ENCODE assay signal across 12 mouse cellular contexts in the genomic region with DNA sequence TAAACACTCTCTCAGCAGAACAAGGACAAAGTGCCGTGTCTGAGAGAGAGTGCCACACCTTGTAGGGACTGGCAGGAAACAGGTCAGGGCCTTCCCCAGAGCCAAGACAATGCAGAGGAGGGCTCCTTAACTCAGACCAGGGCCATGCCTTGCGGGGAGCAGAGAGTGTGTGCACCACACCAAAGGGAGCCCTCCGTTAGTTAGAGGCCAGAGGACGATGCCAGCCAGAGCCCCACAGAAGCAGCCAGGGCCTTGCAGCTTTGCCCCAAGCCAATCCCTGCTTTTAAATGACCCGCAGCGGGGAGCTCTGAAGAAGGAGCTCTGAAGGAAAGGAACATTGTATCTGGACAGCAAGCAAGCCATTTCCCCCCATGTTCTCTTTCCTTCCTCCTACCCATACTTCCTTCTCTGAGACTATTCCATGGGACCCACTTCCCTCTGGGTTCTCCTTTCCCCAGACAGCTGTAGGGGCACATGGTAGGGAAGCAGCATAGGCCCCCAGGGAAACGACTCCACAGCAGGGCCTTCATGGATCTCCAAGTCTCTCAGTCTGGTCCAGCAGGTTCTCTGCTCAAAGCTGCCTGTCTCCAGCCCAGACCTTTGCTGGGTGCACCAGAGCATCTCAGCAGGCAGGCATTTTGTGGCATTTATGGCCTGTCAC. TPM values are rescaled to one million over a fixed set of nuclear protein-coding genes. Genes with fewer than 3 reads are reported as not detected.
DNase-seq lines count a peak whose midpoint lies in the region; ATAC-seq and TF ChIP-seq lines count a peak whose summit lies in the region.
"Had no signal": no experiment of that assay in that cellular context is flagged by ENCODE, and none has a peak within 500 bp of the region (broad histone marks: within the 10 kb centered on the region; RNA-seq: fewer than 3 reads in every experiment).

No protein-coding gene starts in this region.

- no peak overlapping the region for H3K4me3 ChIP-seq in forebrain, embryonic 12.5 days (replicated peaks)
- no peak overlapping the region for H3K4me3 ChIP-seq in forebrain, embryonic 16.5 days (replicated peaks; ENCODE audit: low read length)
- no peak overlapping the region for H3K4me3 ChIP-seq in kidney, postnatal 0 days (replicated peaks; ENCODE audit: low read depth, low read length)
- no peak overlapping the region for H3K4me3 ChIP-seq in kidney, adult 2 months (ENCODE audit: insufficient read depth, low read depth, low read length)
- no peak overlapping the region for H3K4me3 ChIP-seq in hindbrain, embryonic 14.5 days (replicated peaks; ENCODE audit: low read length)
- no peak overlapping the region for H3K4me3 ChIP-seq in myocyte
- H3K4me3 ChIP-seq: liver, embryonic 13.5 days; neural tube, embryonic 12.5 days had no signal

- WGBS in forebrain, embryonic 12.5 days, result 88% methylated on average over 7 of the region's 7 CpGs
- WGBS in forebrain, embryonic 16.5 days, result 77% methylated on average over 7 of the region's 7 CpGs
- 83% methylated on average over 7 of the region's 7 CpGs for WGBS in kidney, postnatal 0 days
- 78% methylated on average over 7 of the region's 7 CpGs for WGBS in kidney, adult 2 months
- WGBS in hindbrain, embryonic 14.5 days, result 81% methylated on average over 7 of the region's 7 CpGs

- ATAC-seq in forebrain, embryonic 12.5 days (ENCODE audit: low FRiP score), result no peak
- ATAC-seq in forebrain, embryonic 16.5 days, result no peak
- no peak for ATAC-seq in kidney, postnatal 0 days (replicated peaks; ENCODE audit: low FRiP score, low read depth)
- no peak for ATAC-seq in hindbrain, embryonic 14.5 days (ENCODE audit: low FRiP score)
- ATAC-seq in megakaryocyte, adult 5-6 weeks (ENCODE audit: poor library complexity, severe bottlenecking), result no peak

- no peaks in the 10 kb centered on the region for H3K9me3 ChIP-seq in forebrain, embryonic 12.5 days
- no peaks in the 10 kb centered on the region for H3K9me3 ChIP-seq in forebrain, embryonic 16.5 days (ENCODE audit: control insufficient read depth, low read length)
- H3K9me3 ChIP-seq in kidney, postnatal 0 days (replicated peaks; ENCODE audit: low read length), result no peaks in the 10 kb centered on the region
- no peaks in the 10 kb centered on the region for H3K9me3 ChIP-seq in hindbrain, embryonic 14.5 days (ENCODE audit: control insufficient read depth, low read length)
- H3K9me3 ChIP-seq: liver, embryonic 13.5 days; neural tube, embryonic 12.5 days had no signal

- no peaks in the 10 kb centered on the region for H3K4me1 ChIP-seq in forebrain, embryonic 12.5 days
- no peaks in the 10 kb centered on the region for H3K4me1 ChIP-seq in forebrain, embryonic 16.5 days (replicated peaks; ENCODE audit: control insufficient read depth, insufficient read depth, low read length)
- H3K4me1 ChIP-seq in kidney, postnatal 0 days (replicated peaks; ENCODE audit: insufficient read depth, low read length), result no peaks in the 10 kb centered on the region
- no peaks in the 10 kb centered on the region for H3K4me1 ChIP-seq in kidney, adult 2 months (ENCODE audit: control insufficient read depth, insufficient read depth, low read length)
- no peaks in the 10 kb centered on the region for H3K4me1 ChIP-seq in hindbrain, embryonic 14.5 days (replicated peaks; ENCODE audit: control insufficient read depth, insufficient read depth, low read length)
- H3K4me1 ChIP-seq: neural tube, embryonic 12.5 days had no signal

- H3ac ChIP-seq in myocyte (ENCODE audit: control insufficient read depth, insufficient read length), result no peak overlapping the region

- TF ChIP-seq CTCF in kidney, postnatal 0 days (IDR thresholded peaks at IDR 0.05; ENCODE audit: low read depth), result no peak
- no peak for TF ChIP-seq CTCF in kidney, adult 2 months (conservative IDR thresholded peaks at IDR 0.05; ENCODE audit: insufficient read depth, insufficient read length, low read depth, low read length)

- no peak overlapping the region for H3K9ac ChIP-seq in forebrain, embryonic 12.5 days
- no peak overlapping the region for H3K9ac ChIP-seq in forebrain, embryonic 16.5 days (replicated peaks; ENCODE audit: low read depth, low read length)
- H3K9ac ChIP-seq in kidney, postnatal 0 days (ENCODE audit: low read depth, low read length), result 0 out of 2 replicates have a peak overlapping the region, but pooled peaks have one; percentile 18
- no peak overlapping the region for H3K9ac ChIP-seq in hindbrain, embryonic 14.5 days
- H3K9ac ChIP-seq: liver, embryonic 13.5 days; neural tube, embryonic 12.5 days had no signal

- no peak overlapping the region for H3K4me2 ChIP-seq in forebrain, embryonic 12.5 days
- H3K4me2 ChIP-seq in forebrain, embryonic 16.5 days (ENCODE audit: low read length), result no peak overlapping the region
- H3K4me2 ChIP-seq in kidney, postnatal 0 days (ENCODE audit: low read length), result no peak overlapping the region
- H3K4me2 ChIP-seq in hindbrain, embryonic 14.5 days (replicated peaks), result no peak overlapping the region
- no peak overlapping the region for H3K4me2 ChIP-seq in myocyte (ENCODE audit: low read depth)
- H3K4me2 ChIP-seq: liver, embryonic 13.5 days; neural tube, embryonic 12.5 days had no signal

- no peaks in the 10 kb centered on the region for H3K27me3 ChIP-seq in forebrain, embryonic 12.5 days
- H3K27me3 ChIP-seq in forebrain, embryonic 16.5 days (replicated peaks; ENCODE audit: control insufficient read depth, insufficient read depth, low read length), result no peaks in the 10 kb centered on the region
- H3K27me3 ChIP-seq in kidney, postnatal 0 days (ENCODE audit: insufficient read depth, low read length), result no peaks in the 10 kb centered on the region
- no peaks in the 10 kb centered on the region for H3K27me3 ChIP-seq in kidney, adult 2 months (replicated peaks; ENCODE audit: control insufficient read depth, insufficient read depth, low read length)
- H3K27me3 ChIP-seq in hindbrain, embryonic 14.5 days (ENCODE audit: control insufficient read depth, insufficient read depth, low read length), result no peaks in the 10 kb centered on the region
- H3K27me3 ChIP-seq in myocyte (ENCODE audit: control insufficient read depth, insufficient read depth, insufficient read length), result no peaks in the 10 kb centered on the region
- H3K27me3 ChIP-seq: liver, embryonic 13.5 days; neural tube, embryonic 12.5 days had no signal

- no peaks in the 10 kb centered on the region for H3K79me2 ChIP-seq in myocyte (ENCODE audit: control insufficient read depth, insufficient read depth)

- peak overlapping the region; percentile 21; the same call in 1 of the 2 replicates for H3K27ac ChIP-seq in forebrain, embryonic 12.5 days
- H3K27ac ChIP-seq in forebrain, embryonic 16.5 days (ENCODE audit: low read length), result no peak overlapping the region
- no peak overlapping the region for H3K27ac ChIP-seq in kidney, postnatal 0 days
- H3K27ac ChIP-seq in kidney, adult 2 months (ENCODE audit: insufficient read depth, low read depth, low read length), result no peak overlapping the region
- peak overlapping the region; percentile 12; the same call in 1 of the 2 replicates for H3K27ac ChIP-seq in hindbrain, embryonic 14.5 days
- H3K27ac ChIP-seq: liver, embryonic 13.5 days; neural tube, embryonic 12.5 days had no signal

- no peak for TF ChIP-seq POLR2A in kidney, adult 2 months (IDR thresholded peaks at IDR 0.05; ENCODE audit: low read depth, low read length)
- TF ChIP-seq POLR2A in myocyte (IDR thresholded peaks at IDR 0.05; ENCODE audit: insufficient read length, low read depth), result no peak

- peaks cover 72% of the 10 kb centered on the region for H3K36me3 ChIP-seq in forebrain, embryonic 12.5 days (replicated peaks)
- peaks cover 36% of the 10 kb centered on the region for H3K36me3 ChIP-seq in forebrain, embryonic 16.5 days (ENCODE audit: control insufficient read depth, insufficient read depth)
- H3K36me3 ChIP-seq in kidney, postnatal 0 days (ENCODE audit: insufficient read depth, low read length), result peaks cover 67% of the 10 kb centered on the region
- H3K36me3 ChIP-seq in kidney, adult 2 months (ENCODE audit: control insufficient read depth, insufficient read depth, low read length), result peaks cover 2% of the 10 kb centered on the region; the same call in 1 of the 2 replicates
- H3K36me3 ChIP-seq in hindbrain, embryonic 14.5 days (replicated peaks; ENCODE audit: control insufficient read depth, insufficient read depth), result peaks cover 86% of the 10 kb centered on the region
- peaks cover 46% of the 10 kb centered on the region for H3K36me3 ChIP-seq in myocyte (ENCODE audit: control insufficient read depth, insufficient read depth)

- no peak for DNase-seq in kidney, postnatal 0 days (ENCODE audit: low spot score)
- DNase-seq in kidney, adult 2 months, result no peak
- DNase-seq in hindbrain, embryonic 14.5 days (ENCODE audit: low spot score), result no peak
- no peak for DNase-seq in ovary, adult 18-20 months (ENCODE audit: low spot score)
- DNase-seq: liver, embryonic 13.5 days; lung, postnatal 4 days; right cerebral cortex, adult 18-20 months had no signal

TF ChIP-seq in myocyte, 11 proteins besides CTCF, POLR2A, EP300 and RAD21:
- TF ChIP-seq POLR2AphosphoS2 (IDR thresholded peaks at IDR 0.05; ENCODE audit: insufficient read length, low read depth), result peak; percentile 17
- no peak for TF ChIP-seq MAX (IDR thresholded peaks at IDR 0.05; ENCODE audit: low read depth)

RNA-seq across cellular contexts. Expression of gene Ppif, which starts 30.2 kb away (rescaled TPM):
- 32.4 and 35.6 TPM in 2 replicates for polyA plus RNA-seq in forebrain, embryonic 12.5 days (2016; fragmentation: Nextera tagmentation; extraction: Ambion mirVana)
- polyA plus RNA-seq in forebrain, embryonic 16.5 days (2015; fragmentation: Nextera tagmentation; extraction: Ambion mirVana), result 24.1 and 26.3 TPM in 2 replicates
- polyA plus RNA-seq in kidney, postnatal 0 days (2015; fragmentation: Nextera tagmentation; extraction: Ambion mirVana), result 56.5 and 61.2 TPM in 2 replicates
- 164 and 168 TPM in 2 replicates for polyA plus RNA-seq in kidney, adult 2 months (2012; rRNA removed)
- polyA plus RNA-seq in hindbrain, embryonic 14.5 days (2014; fragmentation: Nextera tagmentation; extraction: Ambion mirVana), result 29.5 and 31.8 TPM in 2 replicates
- 14.1 TPM for polyA plus RNA-seq in myocyte (2012; fragmentation: generic; extraction: Trizol)
- total RNA-seq in megakaryocyte, adult 5-6 weeks (2015), result 27.5 and 30.6 TPM in 2 replicates
- total RNA-seq in megakaryocyte, adult 5-6 weeks (2017), result 6.1 and 9.3 TPM in 2 replicates

Comparison
In these comparisons a context has a peak if more than half of its experiments do, and no peak if none do; other contexts are left out.
1. H3K27ac ChIP-seq: peak in forebrain, embryonic 12.5 days (single experiment) and hindbrain, embryonic 14.5 days (single experiment); none in forebrain, embryonic 16.5 days (single experiment), kidney, postnatal 0 days (single experiment) and kidney, adult 2 months (single experiment).